Comparison of ENCODE assay signal across 8 mouse cellular contexts in genomic region chr11:96464716-96465060, GRCm38 (mm10). TPM values are rescaled to one million over a fixed set of nuclear protein-coding genes. Genes with fewer than 3 reads are reported as not detected.
DNase-seq lines count a peak whose midpoint lies in the region; ATAC-seq and TF ChIP-seq lines count a peak whose summit lies in the region.

No protein-coding gene starts in this region.

- no peak overlapping the region for H3K9ac ChIP-seq in limb, embryonic 15.5 days

- peak overlapping the region; percentile 35; the same call in 1 of the 2 replicates for H3K4me3 ChIP-seq in gastrocnemius, adult 2 months
- H3K4me3 ChIP-seq in limb, embryonic 15.5 days = peak overlapping the region; percentile 28

- 21% methylated on average over 5 of the region's 5 CpGs for WGBS in limb, embryonic 15.5 days

- no peak for ATAC-seq in limb, embryonic 15.5 days (ENCODE audit: insufficient number of reproducible peaks, low FRiP score, low TSS enrichment, low read depth)

- H3K9me3 ChIP-seq in limb, embryonic 15.5 days = no peaks in the 10 kb centered on the region

- intact Hi-C loops in gastrocnemius, adult 2 months (cut with DNase I) = no loop called here

- H3K4me2 ChIP-seq in limb, embryonic 15.5 days = peak overlapping the region; percentile 47

- peaks cover 65% of the 10 kb centered on the region for H3K27me3 ChIP-seq in limb, embryonic 15.5 days

- peaks cover 6% of the 10 kb centered on the region for H3K4me1 ChIP-seq in limb, embryonic 15.5 days

- no peaks in the 10 kb centered on the region for H3K36me3 ChIP-seq in limb, embryonic 15.5 days

- no peak for TF ChIP-seq CTCF in gastrocnemius, adult 2 months (IDR thresholded peaks at IDR 0.05)

- DNase-seq in gastrocnemius, adult 2 months = no peak
- no peak for DNase-seq in gastrocnemius, adult 8-10 months (ENCODE audit: low spot score in 2 of 2)
- DNase-seq in urinary bladder, postnatal 14 days (ENCODE audit: low spot score) = peak; percentile 7
- DNase-seq in urinary bladder, postnatal 36 days (ENCODE audit: low spot score in 2 of 2) = no peak
- no peak for DNase-seq in right cerebral cortex, postnatal 25 days
- DNase-seq in frontal cortex, postnatal 14 days (ENCODE audit: low spot score in 2 of 2) = no peak
- DNase-seq in MN1 (ENCODE audit: low spot score) = no peak

- no peak overlapping the region for H3K27ac ChIP-seq in gastrocnemius, adult 2 months
- no peak overlapping the region for H3K27ac ChIP-seq in limb, embryonic 15.5 days

RNA-seq across cellular contexts. Expression of gene Skap1, which starts 0.3 kb away (rescaled TPM):
- not detected for total RNA-seq in gastrocnemius, adult 2 months (2021)
- total RNA-seq in gastrocnemius, adult 8-10 months (2022) = under 1 TPM in 1 of 4 experiments, not detected in 3; 0.40 TPM
- 1.8 and 2.7 TPM in 2 replicates for polyA plus RNA-seq in limb, embryonic 15.5 days (2015; fragmentation: Nextera tagmentation; extraction: Ambion mirVana)
